8 mouse cellular contexts compared by ENCODE assay signal in genomic region chr4:150371580-150372380, GRCm38 (mm10).
DNase-seq lines count a peak whose midpoint lies in the region; ATAC-seq and TF ChIP-seq lines count a peak whose summit lies in the region.

No protein-coding gene starts in this region.

- H3K4me3 ChIP-seq in cerebellum, adult 2 months (replicated peaks; ENCODE audit: insufficient read depth, low read depth, low read length) = peak overlapping the region; percentile 64
- H3K4me3 ChIP-seq in hindbrain, embryonic 10.5 days = peak overlapping the region; percentile 66

- peaks cover 24% of the 10 kb centered on the region for H3K4me1 ChIP-seq in cerebellum, adult 2 months (ENCODE audit: control insufficient read depth, insufficient read depth, low read length)
- peaks cover 81% of the 10 kb centered on the region for H3K4me1 ChIP-seq in hindbrain, embryonic 10.5 days (replicated peaks)

- peak; percentile 73 for ATAC-seq in frontal cortex, adult (ENCODE audit: low TSS enrichment)

- no peaks in the 10 kb centered on the region for H3K9me3 ChIP-seq in hindbrain, embryonic 10.5 days

- no peaks in the 10 kb centered on the region for H3K27me3 ChIP-seq in cerebellum, adult 2 months (ENCODE audit: control insufficient read depth, insufficient read depth, low read length)
- H3K27me3 ChIP-seq in hindbrain, embryonic 10.5 days (ENCODE audit: insufficient read depth, poor library complexity, severe bottlenecking) = no peaks in the 10 kb centered on the region

- DNase-seq in Muller cell, postnatal 12 days (ENCODE audit: inconsistent ontology term) = peak; percentile 92
- peak; percentile 84 to 85 for DNase-seq in cerebellum, adult 2 months
- peak; percentile 91 for DNase-seq in hindbrain, embryonic 10.5 days (ENCODE audit: low spot score)
- peak; percentile 59 for DNase-seq in layer of hippocampus, postnatal 14 days (ENCODE audit: low spot score in 2 of 2)
- DNase-seq in lung, postnatal 10 days = peak; percentile 90
- DNase-seq in ovary, postnatal 14 days (ENCODE audit: low spot score) = peak; percentile 65
- peak; percentile 78 for DNase-seq in thymus, postnatal 14 days

- WGBS in cerebellum, adult 2 months = under 1% methylated on average over 58 of the region's 58 CpGs
- under 1% methylated on average over 58 of the region's 58 CpGs for WGBS in hindbrain, embryonic 10.5 days

- TF ChIP-seq CTCF in cerebellum, adult 2 months (IDR thresholded peaks at IDR 0.05; ENCODE audit: borderline replicate concordance, insufficient read depth, low read depth, low read length) = no peak

- H3K36me3 ChIP-seq in hindbrain, embryonic 10.5 days = no peaks in the 10 kb centered on the region

- no peak overlapping the region for H3K27ac ChIP-seq in cerebellum, adult 2 months (ENCODE audit: insufficient read depth, low read length)
- H3K27ac ChIP-seq in hindbrain, embryonic 10.5 days = peak overlapping the region; percentile 96

- no peak for TF ChIP-seq POLR2A in cerebellum, adult 2 months (IDR thresholded peaks at IDR 0.05; ENCODE audit: borderline replicate concordance, insufficient read depth, low read length)
